Mouse (Mus musculus): ENCODE data around the gene Arid3a.

DNA sequence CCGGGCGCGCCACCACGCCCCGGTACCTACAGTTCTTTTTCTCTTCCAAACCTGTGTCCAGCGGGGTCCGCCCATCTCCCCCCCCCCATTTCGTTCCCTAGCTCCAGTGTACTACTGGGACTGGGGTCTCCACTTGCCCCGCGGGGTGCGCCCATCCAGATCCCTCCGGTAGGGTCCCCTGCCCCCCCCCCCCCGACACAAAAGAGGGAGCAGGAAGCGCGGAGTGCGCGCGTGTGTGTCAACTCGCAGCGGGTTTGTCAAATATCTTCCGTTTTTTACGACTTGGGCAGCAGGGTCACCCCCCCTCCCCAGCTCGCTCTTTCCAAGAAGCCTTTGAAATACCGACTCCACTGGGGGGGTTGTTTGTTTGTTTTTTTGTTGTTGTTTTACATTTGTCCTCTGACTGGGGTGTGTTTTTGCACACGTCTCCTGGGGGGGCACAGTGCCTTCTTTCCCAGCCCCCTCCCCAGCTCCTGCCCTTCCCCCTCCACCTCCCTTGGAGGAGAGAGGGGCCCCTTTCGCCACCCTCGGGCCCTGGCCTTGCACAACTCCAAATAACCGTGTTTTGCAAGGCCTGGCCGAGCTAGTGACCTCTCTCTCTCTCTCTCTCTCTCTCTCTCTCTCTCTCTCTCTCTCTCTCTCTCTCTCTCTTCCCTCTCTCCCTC lies 1.3 kb downstream of the Arid3a start:
- no peak for TF ChIP-seq POLR2A (IDR thresholded peaks at IDR 0.05; ENCODE audit: control insufficient read depth, low read depth, low read length)
- no peak for TF ChIP-seq CTCF (IDR thresholded peaks at IDR 0.05; ENCODE audit: control insufficient read depth, insufficient read depth, insufficient replicate concordance, low read depth, low read length)
